Mouse (Mus musculus): Measurements from ENCODE around the gene Rho. TPM values are rescaled to one million over a fixed set of nuclear protein-coding genes. Genes with fewer than 3 reads are reported as not detected.

Rho gene
- total RNA-seq, 2 experiments from 2014 or later = 0.20 TPM; not detected in 1

DNA sequence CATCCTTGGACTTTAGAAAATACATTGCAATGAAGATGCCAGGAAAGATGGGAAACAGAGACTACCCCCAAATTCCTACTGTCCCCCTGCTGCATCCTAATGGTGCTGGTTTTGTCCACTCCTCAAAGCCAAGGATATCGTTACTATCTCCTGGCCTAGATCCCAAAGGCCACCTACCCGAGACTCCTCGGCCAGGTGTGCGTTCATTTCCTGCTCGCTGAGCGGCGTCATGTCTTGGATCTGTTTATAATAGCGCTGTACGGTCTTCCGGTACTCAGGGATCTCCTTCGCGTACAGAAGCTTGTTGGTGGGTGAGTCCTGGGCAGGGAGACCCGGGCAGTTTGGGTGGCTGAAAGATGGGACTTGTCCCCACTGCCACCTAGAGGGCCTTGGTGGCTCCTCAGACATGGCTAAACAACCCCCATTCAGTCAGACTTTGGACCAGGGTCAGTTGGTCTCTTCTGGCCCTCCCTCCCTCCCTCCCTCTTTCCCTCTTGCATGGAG, 24.9 kb downstream of the Rho start:
- no peak for DNase-seq

DNA sequence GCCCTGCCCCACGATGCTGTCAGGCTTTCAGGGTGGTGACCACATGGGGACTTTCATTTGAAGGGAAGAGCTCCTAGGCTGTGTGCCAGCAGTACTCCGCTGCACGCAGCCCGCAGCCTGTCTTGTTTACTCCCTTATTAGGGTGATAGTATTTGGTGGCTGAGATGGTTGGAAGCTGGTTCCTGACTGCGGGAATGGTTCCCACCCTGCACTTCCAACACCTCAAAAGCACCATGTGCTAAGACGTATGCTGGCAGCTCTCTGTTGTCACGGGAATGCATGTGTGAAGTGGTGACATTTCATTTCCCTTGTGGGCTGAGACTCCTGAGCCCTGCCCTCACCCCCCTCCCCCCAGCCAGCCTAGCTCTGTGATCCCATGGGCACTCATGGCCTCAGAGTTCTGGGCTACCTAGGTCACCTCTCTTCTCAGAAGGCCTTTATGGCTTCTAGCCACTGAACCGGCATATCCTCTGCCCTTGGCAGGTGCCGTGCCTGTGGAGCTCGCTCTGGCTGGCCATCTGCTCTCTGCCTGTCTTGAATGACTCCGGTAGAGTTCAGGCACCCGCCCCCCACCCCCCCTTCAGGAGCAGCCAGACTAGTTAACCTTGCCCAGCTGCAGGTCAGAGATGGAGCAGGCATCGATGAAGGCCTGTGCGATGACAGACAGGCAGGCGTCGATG, 25.5 kb downstream of the Rho start:
- peak; percentile 68 for DNase-seq

DNA sequence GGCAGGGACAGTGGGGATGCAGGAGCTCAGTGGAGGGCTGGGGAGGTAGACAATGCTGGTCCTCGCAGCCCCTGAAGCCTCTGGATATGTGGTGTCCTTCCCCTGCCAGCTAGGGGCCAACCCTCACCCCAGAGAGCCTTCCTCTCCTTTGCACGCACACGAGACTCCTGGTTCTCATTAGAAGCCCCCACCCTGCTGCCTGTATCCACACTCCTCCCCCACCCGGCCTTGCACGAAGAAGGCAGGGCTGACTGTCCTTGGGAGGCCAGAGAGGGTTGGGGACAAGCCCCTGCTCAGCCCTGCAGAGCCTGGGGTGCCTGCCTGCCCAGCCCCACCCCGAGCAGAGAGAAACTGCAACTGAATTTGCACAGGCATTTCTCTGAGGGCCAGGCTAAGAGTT, 26.1 kb downstream of the Rho start:
- DNase-seq = no peak

DNA sequence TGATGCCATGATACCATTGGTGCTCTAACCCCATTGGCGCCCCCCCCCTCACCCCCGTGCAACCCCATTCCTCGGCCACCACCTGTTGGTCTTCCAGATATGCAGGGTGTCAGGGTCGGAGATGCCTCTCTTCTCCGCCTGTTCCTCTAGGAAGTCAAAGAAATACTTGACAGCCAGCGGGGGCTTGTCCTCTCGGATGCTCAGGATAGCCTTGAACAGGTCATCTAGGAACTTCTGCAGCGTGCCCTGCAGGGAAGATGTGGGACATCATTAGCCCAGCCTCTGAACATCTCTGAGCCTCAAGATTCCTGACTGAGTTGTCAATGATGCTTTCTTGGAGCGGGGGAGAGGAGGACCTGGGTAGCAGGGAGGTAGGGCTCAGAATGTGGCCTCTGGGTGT, 26.9 kb downstream of the Rho start:
- no peak for DNase-seq

DNA sequence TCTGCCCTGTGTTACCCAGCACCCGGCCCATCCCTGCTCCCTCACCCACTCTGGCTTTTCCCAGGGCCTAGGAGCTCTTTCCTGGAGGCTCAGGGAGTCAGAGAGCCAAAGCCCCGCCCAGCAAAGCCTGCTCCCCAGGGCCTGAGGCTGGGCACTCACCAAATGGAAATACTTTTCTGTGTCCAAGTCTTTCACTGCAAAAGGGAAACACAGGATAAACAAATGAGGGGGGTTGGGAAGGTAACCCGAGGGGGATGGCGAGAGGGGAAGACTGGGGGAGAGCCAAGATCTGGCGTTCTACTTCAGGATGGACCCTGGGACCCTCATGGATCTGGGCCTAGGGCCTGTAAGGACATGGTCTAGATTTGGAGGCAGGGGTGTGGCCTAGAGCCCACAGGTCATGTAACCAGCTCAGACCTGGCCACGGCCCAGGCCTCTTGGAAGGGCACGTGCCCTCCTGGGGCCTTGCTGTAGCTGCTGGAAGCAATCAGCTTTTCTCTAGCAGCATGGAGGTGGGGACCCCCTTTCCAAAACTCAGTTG, 27.7 kb downstream of the Rho start:
- peak; percentile 89 for DNase-seq

DNA sequence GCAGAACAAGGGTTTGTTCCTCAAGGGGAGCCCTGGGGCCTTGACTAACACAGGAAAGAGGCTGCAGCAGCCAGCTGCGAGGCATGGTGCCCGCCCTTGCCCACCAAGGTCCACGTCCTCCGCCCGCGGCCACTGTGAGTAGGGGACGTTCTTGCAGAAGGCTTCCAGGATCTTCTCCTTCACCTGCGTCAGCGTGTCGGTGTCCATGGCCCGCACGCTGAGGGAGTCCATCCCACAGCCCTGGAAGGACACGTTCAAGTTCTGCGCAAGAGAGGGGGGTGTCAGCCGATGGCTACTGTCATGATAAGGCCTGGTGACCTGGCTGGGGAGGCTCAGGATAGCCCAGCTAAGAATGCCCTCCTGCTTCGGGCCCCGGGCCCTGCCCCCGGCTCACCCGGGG, 28.8 kb downstream of the Rho start:
- no peak for DNase-seq

DNA sequence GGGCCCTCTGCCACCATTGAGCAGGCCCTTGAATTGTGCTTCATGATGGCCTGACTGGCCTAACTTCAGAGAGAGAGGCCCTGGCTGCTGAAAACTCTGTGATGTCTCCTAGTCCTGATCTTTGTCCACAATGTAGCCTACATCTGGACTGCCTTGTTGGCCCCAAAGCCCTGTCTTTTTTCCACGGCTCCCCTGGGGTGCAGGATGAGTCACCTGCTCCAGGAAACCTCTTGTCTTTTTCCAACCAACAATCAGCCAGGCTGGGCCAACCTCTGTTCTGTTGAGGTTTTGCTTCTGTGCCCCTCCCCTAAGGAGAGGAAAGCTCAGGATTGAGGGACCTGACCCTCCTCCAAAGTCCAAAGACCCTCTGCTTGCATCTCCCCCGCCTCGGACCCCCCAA, 30.2 kb downstream of the Rho start:
- no peak for DNase-seq

DNA sequence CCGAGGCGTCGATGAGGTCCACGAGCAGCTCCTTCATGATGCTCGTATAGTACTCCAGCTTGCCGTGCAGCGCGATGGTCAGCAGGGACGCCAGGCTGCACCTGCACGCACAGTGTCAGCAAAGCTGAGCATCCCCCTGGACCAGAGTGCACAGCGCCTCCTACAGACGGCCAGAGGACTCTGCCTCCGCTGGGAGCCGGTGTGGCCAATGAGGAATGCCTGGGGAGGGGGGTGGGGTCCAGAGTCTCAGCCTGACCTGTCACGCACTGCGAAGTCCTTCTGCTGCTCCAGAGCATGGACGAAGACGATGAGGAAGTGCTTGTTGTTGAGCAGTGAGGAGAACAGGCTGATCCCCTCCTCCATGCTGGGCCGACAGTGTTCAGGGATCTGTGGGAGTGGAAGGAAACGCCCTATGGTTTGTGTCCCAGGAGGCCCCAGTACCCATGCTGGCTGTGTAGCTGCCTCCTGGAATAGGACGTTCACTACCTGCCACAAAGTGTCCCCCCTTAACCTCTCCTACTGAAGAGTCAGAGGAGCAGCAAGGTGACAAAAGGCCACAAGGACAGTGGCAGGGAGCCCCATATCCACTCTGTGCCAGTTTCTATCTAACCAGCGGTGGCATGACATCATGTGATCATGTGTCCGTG, 31.0 kb downstream of the Rho start:
- DNase-seq = no peak

DNA sequence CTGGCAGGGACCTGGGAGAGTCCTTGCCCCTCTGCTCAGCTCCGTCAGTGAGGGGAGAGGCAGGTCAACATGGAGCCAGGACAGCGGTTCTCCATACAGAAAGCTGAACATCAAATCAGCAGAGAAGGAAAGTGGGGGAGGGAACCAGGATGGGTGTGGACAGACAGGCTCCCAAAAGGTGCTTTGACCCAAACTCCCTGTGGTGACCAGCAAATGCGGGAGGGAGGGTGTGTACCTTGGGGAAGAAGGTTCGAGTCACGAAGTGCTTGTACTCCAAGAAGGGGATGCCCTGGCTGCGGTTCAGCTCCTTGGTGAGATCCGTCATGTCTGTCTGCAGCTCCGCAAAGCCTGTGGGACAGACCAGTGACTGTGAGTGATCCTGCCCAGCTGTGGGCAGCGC, 32.1 kb downstream of the Rho start:
- DNase-seq = no peak

DNA sequence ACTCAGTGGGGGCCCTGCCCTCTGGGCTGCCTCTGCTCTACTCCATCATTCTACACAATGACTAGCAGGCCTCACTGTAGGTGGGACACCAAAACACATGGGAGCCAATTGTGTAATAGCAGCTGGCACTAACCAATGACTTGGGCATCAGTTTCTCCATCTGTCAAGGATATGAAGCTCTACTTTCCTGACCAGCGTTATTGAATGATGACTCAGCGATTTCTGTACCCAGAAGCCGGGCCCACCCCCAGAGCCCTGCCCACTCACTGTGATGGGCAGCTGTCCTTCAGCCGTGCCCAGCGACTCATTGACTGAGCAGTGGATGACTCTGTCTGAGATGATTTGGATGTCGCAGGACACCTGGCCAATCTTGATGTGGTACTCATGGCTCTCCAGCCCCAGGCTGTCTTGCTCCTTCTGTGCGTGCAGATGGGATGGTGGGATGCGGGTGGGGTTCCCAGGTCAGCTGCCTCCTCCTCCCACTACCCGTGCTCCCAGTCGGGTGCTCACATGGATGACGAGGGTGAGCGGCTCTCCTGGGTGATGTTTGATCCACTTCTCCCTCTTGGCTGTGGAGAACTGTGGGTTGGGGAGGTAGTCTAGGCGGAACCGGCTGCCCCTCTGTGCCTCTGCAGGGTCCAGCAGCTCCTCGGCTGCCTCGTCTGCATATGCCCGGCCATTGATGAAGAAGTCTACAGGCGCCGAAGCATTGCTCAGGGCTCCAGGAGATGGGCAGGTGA, 34.8 kb downstream of the Rho start:
- no peak for DNase-seq

DNA sequence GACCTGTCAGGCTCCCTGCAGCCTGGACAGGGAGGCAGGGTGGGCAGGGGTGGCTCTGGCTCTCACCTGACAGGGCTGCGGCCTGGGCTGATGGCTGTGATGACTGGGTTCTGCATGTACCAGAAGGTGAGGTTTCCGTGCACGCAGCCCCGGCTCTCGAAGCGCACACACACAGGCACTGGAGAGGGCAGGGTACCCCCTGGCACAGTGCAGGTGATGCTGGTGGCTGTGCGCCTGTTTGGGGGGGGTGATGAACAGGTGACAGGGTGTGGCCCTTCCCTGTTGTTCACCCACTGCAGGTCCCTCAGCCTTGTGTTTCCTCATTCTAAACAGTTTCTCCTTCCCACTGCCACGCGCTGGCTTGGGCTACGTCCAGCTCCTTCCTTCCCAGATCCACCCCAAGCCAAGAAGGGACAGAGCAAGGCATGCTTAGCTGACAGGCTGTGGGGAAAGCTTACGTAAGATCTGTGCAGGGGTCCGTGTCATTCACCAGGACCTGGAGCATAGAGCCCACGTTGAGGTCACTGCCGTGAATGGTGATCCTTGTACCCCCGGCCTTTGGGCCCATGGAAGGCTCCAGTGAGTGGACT, 35.8 kb downstream of the Rho start:
- no peak for DNase-seq

DNA sequence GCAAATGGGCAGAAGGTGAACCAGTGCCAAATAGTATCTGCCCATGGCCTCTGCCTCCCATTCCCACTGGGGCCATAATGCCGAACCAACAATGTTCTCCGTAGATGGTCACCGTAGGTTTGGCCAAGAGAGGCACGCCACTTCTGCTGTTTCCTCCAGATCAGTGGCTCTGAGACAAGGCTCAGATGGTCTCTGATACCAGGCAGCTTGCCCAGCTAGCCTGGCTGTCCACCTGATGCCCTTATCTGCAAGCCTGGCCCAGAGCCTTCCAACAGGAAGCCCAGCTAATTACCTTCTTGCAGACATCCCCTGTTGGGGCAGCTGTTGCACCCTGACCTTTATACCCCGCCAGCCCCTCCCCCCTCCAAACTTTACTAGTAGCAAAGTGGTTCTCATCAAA, 36.5 kb downstream of the Rho start:
- DNase-seq = no peak

DNA sequence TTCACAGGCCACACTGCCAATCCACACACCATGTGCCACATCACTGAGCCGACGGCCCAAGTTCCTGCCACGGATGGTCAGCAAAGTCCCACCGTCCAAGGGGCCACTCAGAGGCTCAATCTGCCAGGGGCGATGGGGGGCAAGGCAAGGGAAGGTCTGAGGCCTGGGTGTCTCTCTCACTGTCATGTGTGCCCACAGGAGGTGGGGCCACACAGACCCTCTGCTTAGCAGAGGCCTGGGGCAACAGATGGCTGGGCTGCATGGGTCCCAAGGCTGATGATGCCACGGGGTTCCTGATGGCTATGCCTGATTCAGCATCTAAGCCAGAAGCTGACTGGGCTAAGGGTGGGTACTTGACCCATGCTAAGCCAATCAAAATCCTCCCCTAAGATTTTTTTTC, 37.2 kb downstream of the Rho start:
- no peak for DNase-seq

DNA sequence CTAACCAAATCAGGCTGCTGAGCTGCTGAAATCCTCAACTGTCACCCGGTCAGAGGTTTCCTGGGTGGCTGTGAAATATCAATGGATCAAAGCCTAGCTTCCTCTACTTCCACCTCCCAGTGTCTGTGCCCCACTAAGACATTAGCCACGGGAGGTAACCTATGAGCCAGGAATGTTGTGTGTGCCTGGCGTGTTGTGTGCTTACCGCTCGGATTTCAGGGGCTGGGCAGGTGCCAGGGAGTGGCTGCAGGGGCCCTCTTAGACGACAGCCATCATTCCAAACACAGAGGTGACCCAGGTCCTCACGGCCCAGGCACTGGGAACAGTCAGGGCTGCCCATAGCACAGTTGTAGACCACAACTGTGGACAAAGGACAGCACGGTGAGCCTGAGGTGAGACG, 37.6 kb downstream of the Rho start:
- DNase-seq = no peak

DNA sequence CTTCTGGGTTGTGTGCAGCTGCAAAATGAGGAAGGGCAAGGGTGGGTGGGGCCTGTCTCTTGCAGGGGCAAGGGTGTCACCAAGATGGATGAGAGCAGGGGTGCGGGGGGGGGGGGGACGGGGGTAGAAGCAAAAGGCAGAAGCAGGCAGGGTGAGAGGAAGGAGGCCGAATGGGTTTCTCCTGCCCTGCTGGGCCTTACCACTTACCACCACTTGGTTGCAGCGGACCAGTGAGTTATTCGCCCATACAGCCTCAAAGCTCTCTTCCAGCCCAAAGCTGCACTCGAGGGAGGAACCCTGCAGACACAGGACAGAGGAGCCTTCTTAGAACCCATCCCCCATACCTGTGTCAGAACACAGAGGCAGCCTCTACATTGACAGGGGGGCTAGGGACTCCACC, 38.4 kb downstream of the Rho start:
- DNase-seq = no peak

DNA sequence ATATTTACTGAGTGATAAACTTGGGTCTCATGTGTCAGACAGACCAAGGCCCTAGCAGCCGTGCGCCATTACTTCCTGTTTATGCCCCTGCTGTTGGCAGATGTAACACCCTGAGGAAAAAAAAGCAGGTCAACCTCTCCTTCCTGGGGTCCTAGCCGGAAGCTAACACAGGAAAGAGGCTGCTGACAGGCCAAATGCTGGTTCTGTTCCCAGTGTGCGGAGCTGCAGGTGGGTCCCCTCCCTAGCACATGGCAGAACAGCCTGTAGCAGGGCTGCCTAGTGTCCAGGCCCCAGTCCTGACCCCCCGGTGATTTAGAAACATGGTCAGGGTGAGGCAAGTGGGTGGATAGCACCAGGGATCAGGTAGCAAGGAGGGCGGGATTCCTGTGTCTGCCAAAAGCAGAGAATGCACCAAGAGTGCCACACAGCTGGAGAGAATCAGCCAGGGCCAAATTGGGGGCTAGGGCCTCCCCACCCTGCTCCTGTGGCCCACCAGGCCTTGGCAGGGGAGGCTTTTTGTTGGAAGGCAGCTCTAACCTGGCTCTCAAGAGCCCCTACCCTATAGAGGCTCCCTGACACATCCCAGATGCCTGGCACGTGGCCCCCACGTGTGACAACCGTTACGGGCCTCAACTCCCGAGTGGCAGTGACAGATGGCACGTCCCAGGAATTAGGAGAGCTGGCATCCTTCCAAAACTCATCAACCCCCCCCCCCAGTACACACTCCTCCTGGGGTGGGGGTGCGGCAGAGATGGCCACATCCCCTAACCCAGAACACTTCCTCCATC, 39.9 kb downstream of the Rho start:
- DNase-seq = no peak

DNA sequence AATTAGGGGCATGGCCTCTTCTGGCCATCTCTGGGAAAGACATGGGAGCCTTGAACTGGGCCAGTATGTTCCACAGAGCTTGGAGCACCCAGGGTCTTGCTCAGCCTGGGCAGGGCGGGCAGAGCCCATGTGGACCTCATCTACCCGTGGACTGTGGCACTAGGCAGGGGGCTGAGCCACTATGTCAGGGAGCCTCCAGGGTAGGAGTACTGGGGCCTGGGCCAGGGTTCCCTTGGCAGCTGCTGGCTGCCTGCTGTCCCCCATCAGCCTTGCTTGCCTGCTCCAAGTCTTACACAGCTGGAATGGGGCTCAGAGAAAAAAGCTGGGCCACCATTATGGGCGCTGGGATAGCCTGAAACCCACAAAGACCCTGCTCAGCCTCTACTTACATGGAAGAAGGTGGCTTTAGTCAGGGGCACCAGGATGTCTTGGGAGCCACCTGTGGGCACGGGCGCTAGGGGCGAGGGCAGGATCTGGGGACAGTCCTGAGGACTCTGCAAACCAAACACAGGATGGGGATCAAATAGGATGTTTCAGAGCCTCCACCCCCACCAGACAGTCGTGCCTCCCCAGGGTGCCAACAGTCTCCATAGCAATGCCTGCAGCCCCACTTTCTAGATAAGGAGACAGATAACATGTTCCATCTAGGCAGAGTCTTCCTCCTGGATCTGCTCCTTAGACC, 40.7 kb downstream of the Rho start:
- DNase-seq = no peak

DNA sequence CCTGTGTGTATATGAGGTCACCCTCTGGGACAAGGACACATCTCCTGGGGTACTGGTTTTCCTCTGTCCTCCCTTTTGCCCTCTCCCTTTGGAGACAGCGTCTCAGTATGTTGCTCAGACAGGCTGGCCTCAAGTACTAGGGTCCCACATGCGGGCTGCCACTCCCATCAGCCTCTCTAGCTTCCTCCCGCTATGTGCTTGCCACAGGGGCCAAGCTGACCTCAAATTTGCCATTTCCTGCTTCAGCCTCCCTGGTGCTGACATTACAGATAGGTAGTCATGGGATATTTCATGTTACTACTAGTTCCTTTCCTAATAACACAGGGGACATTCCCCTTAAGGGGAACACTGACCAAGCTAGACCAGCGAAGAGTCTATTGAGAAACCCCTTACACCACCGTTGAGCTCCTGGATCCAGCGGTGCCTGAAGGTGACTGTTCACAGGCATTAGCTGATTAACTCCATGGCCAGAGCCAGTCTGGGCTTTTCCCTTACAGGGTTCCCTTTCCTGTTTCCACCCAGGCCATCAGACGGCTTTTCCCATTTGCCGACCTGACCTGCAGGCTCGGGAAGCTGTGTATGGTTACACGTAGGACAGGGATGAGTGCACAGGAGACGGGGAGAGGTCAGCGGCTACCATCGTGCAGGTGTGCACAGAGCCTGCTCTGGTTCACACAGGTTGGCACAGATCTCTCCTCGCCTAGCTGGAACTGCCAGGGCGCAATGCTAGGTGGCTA, 41.8 kb downstream of the Rho start:
- DNase-seq = no peak

DNA sequence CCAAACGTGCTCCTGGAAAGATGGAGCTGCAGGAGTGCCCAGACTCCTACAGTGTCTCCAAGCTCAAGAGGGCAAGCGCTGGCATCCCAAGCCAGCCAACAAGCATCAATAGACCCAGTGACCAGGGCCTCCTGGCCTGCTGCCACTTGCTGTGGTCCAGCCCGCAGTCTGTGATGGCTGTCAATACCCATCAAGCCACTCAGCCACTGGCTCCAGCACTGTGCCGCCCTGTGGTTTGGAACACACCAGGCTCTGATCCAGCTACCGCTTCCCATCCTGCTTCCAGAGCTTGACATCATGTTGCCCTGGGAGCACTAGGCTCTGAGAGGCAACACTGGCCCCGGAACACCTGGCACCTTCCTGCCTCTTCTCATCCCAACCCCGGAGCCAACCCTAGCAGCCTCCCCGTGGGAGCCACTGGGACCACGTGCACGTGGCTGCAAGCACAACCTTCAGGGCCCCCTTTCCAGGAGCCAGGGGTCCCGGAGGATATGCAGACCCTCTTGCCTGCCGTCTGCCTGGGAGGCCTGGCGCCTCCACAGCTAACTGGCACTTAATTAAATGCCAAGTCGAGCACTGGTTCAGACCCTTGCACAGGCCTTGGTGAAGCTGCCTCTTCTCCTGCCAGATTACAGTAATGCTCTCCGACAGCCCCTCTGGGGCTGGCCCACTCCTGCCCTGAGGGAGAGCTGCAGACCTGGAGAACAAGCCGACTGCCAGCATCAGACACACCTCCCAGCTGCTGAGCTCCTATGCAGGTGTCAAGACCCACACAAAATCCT, 42.5 kb downstream of the Rho start:
- no peak for DNase-seq

DNA sequence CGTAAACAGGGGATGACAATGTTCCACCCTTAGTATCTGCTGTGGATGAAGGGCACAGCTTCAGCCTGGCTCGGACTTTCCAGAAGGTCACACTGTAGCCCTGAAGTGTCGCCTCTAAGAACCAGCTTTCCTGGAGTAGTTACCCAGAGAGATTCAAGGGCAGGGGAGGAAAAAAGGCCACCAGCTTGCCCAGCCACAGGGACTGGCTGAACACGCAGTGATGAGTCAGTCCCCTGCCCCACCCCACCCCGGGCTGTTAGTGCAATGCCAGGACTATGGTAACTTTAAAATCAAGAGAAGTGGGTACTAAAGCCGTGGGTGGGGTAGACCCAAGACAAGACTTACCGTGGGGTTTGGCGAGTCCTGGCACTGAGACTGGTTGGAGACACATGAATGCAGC, 44.1 kb downstream of the Rho start:
- no peak for DNase-seq
